Mouse (Mus musculus): ENCODE data around the gene Tmem252.

DNA sequence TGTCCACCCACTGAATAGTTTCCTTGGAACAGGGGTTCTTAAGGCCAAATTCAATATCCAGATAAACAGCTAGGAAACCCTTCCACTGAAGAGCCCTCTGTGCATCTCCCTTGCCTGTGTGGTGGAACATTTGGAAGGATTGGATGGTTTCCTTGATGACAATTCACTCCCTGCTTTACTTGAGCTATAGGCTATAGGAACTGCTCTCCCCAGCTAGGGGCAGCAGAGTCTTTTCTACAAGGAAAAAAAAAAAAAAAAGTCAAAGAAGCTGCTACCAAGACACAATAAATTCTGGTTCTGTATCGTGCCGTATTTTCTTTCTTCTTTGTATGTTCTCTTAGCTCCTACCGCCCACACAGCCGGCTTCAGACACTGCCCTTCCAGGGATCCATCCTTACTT is 45.8 kb upstream of the Tmem252 start:
- TF ChIP-seq CTCF (IDR thresholded peaks at IDR 0.05 in 2 of 3, conservative IDR thresholded peaks at IDR 0.05 in 1 of 3; ENCODE audit: control insufficient read depth in 1 of 3, insufficient read depth in 1 of 3, low read depth in 2 of 3, low read length in 3 of 3, poor library complexity in 1 of 3, severe bottlenecking in 1 of 3): no peak
- no peak for TF ChIP-seq POLR2A (IDR thresholded peaks at IDR 0.05; ENCODE audit: control insufficient read depth in 1 of 2, insufficient read depth in 1 of 2, low read depth in 1 of 2, low read length in 2 of 2, poor library complexity in 1 of 2)
- TF ChIP-seq TAL1 (IDR thresholded peaks at IDR 0.05; ENCODE audit: low read length): no peak
- no peak for TF ChIP-seq GABPA (IDR thresholded peaks at IDR 0.05; ENCODE audit: low read depth, low read length)
- TF ChIP-seq BHLHE40 (IDR thresholded peaks at IDR 0.05; ENCODE audit: borderline replicate concordance, low read depth, low read length): no peak
- TF ChIP-seq ETS1 (IDR thresholded peaks at IDR 0.05; ENCODE audit: low read depth, low read length): no peak
- TF ChIP-seq MAX (IDR thresholded peaks at IDR 0.05; ENCODE audit: low read length): no peak
- TF ChIP-seq EP300 (IDR thresholded peaks at IDR 0.05; ENCODE audit: low read depth in 1 of 2, low read length in 2 of 2): no peak
- TF ChIP-seq MAZ (IDR thresholded peaks at IDR 0.05; ENCODE audit: low read depth, low read length): no peak
